ENCODE assay signal across 18 mouse cellular contexts in the genomic region with DNA sequence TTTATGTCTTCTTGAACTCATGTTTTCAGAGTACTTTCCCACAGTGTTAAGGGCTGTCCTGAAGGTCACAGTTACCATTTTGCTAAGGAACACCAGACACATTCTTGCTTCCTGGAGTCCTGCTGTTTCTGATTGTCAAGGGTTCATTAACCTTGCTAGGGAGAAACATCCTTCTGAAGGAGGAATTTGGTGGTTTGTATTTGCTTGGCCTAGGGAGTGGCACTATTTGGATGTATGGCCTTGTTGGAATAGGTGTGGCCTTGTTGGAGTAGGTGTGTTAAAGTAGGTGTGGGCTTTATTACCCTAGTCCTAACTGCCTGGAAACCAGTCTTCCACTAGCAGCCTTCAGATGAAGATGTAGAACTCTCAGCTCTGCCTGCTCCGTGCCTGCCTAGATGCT.
"Had no signal": no experiment of that assay in that cellular context is flagged by ENCODE, and none has a peak within 500 bp of the region (broad histone marks: within the 10 kb centered on the region; RNA-seq: fewer than 3 reads in every experiment).

No protein-coding gene starts in this region.

- H3K9me3 ChIP-seq: kidney, embryonic 15.5 days; limb, embryonic 12.5 days; limb, embryonic 15.5 days; midbrain, embryonic 12.5 days; stomach, embryonic 15.5 days had no signal

- H3K27me3 ChIP-seq: kidney, embryonic 15.5 days; limb, embryonic 12.5 days; limb, embryonic 15.5 days; midbrain, embryonic 12.5 days; stomach, embryonic 15.5 days had no signal

- H3K27ac ChIP-seq: kidney, embryonic 15.5 days; limb, embryonic 12.5 days; limb, embryonic 15.5 days; liver, embryonic 14.5 days; macrophage; midbrain, embryonic 12.5 days; stomach, embryonic 15.5 days had no signal

- H3K9ac ChIP-seq: kidney, embryonic 15.5 days; limb, embryonic 12.5 days; limb, embryonic 15.5 days; liver, embryonic 14.5 days; liver, postnatal 0 days; lung, embryonic 14.5 days; midbrain, embryonic 12.5 days; stomach, embryonic 15.5 days had no signal

- H3K4me3 ChIP-seq: kidney, embryonic 15.5 days; limb, embryonic 12.5 days; limb, embryonic 15.5 days; midbrain, embryonic 12.5 days; myocyte; stomach, embryonic 15.5 days had no signal

- H3K36me3 ChIP-seq: kidney, embryonic 15.5 days; limb, embryonic 12.5 days; limb, embryonic 15.5 days; midbrain, embryonic 12.5 days; stomach, embryonic 15.5 days had no signal

- DNase-seq: kidney, adult 8-10 months; kidney, postnatal 10 days; kidney, postnatal 36 days; liver, postnatal 0 days; lung, embryonic 14.5 days; thymus, adult 18-20 months; thymus, postnatal 36 days had no signal

- ATAC-seq: liver, postnatal 0 days; lung, postnatal 0 days; midbrain, embryonic 16.5 days had no signal

- H3K4me1 ChIP-seq: kidney, embryonic 15.5 days; limb, embryonic 12.5 days; limb, embryonic 15.5 days; midbrain, embryonic 12.5 days; stomach, embryonic 15.5 days had no signal

- H3K4me2 ChIP-seq: kidney, embryonic 15.5 days; limb, embryonic 12.5 days; limb, embryonic 15.5 days; liver, embryonic 11.5 days; lung, embryonic 14.5 days; midbrain, embryonic 12.5 days; stomach, embryonic 15.5 days had no signal
